Mouse (Mus musculus): ENCODE measurements around the gene Klf4.

DNA sequence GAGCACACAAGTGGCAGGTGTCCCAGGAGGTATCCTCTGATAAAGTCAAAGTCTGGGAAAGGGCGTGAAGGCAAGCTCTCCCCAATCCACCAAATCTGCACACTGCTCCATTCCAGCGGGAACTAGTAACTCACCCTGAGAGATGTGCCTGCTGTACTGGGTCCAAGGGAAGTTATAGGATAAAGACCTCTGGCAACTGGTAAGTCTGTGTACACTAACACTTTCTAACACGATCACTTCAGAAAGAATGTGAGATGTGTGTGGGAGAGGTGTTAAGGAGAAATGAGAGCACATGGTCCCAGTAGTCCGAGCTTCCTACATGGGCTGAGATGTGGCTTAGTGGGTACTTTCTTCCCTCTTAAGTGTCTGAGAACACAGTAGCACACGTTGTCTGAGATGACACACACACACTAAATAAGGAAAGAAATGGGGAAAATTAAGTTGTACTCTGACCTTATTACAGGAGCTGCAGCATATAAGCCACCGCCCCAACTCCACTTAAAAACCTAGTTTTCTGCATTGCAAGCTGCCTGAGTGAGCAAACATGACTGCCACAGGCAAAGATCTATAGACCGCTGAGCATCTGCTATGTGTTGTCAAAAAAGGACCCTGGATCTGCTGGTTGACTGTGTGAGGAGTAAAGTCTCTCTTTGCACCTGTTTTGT is 18.5 kb downstream of the Klf4 start:
- TF ChIP-seq CTCF (IDR thresholded peaks at IDR 0.05; ENCODE audit: low read depth, low read length) (no peak), TAL1 (conservative IDR thresholded peaks at IDR 0.05; ENCODE audit: low read depth, low read length) (no peak), POLR2AphosphoS5 (IDR thresholded peaks at IDR 0.05; ENCODE audit: insufficient replicate concordance, low read depth, low read length) (no peak), GATA1 (IDR thresholded peaks at IDR 0.05; ENCODE audit: borderline replicate concordance, low read length) (no peak)
